Mouse (Mus musculus) CH12.LX (cell line): Measurements from ENCODE around the gene Camta1. TPM values are rescaled to one million over a fixed set of nuclear protein-coding genes. Genes with fewer than 3 reads are reported as not detected.

ENCODE experiments used
- DNase-seq: peaks from one replicate; pipeline ENCODE4 v3.0.0-alpha.2; 2013; ENCODE audit errors: extremely low read depth
- H3K27ac ChIP-seq: 2 replicates; pipeline ENCODE4 v1.5.1; 2012; ENCODE audit warnings: low read depth, mild to moderate bottlenecking, control low read depth, moderate library complexity; ENCODE audit not compliant: insufficient read depth
- H3K27me3 ChIP-seq: replicated peaks from 2 replicates; pipeline ENCODE3; 2012; ENCODE audit warnings: inconsistent platforms
- H3K36me3 ChIP-seq, 2 experiments: replicated peaks in 1 of 2; 2 replicates each; pipeline versions ENCODE3 to v1.6.1; 2012; ENCODE audit warnings: inconsistent platforms in 1 of 2, low read length in 1 of 2, mild to moderate bottlenecking in 1 of 2, mixed read lengths in 1 of 2, moderate library complexity in 1 of 2; ENCODE audit not compliant: control insufficient read depth in 1 of 2, insufficient read depth in 1 of 2
- H3K4me1 ChIP-seq, 2 experiments: 2 replicates each; pipeline ENCODE4 v1.6.1; 2012; ENCODE audit warnings: inconsistent platforms in 1 of 2, moderate library complexity in 1 of 2; ENCODE audit not compliant: insufficient read depth in 2 of 2, control insufficient read depth in 1 of 2
- H3K4me2 ChIP-seq: 2 replicates; pipeline ENCODE4 v1.6.1; 2012; ENCODE audit warnings: low read depth, mild to moderate bottlenecking, control low read depth; ENCODE audit not compliant: poor library complexity, insufficient read depth, severe bottlenecking
- H3K4me3 ChIP-seq, 3 experiments: fragments of 150-350 bp in 1 of 3; sonication (generic) in 1 of 3; replicated peaks in 1 of 3; 2 replicates each; pipeline versions ENCODE3 to v1.5.1; 2011 to 2012; ENCODE audit warnings: low read depth in 2 of 3, low read length in 2 of 3, mild to moderate bottlenecking in 2 of 3, moderate library complexity in 2 of 3, control low read depth in 1 of 3, improper control_type of control experiment in 1 of 3, inconsistent platforms in 1 of 3, mixed read lengths in 1 of 3; ENCODE audit not compliant: poor library complexity in 1 of 3
- H3K79me2 ChIP-seq: replicated peaks from 2 replicates; pipeline ENCODE4 v1.6.1; 2012; ENCODE audit warnings: mild to moderate bottlenecking, moderate library complexity; ENCODE audit not compliant: control insufficient read depth, poor library complexity, insufficient read depth, severe bottlenecking; ENCODE audit errors: extremely low read depth
- H3K9ac ChIP-seq: 2 replicates; pipeline ENCODE4 v1.6.1; 2012; ENCODE audit warnings: low read depth, mild to moderate bottlenecking, control low read depth, moderate library complexity; ENCODE audit not compliant: insufficient read depth
- H3K9me3 ChIP-seq: replicated peaks from 2 replicates; pipeline ENCODE3; 2012; ENCODE audit warnings: low read length, inconsistent platforms, mixed read lengths
- BHLHE40 ChIP-seq: IDR thresholded peaks from 2 replicates; pipeline ENCODE4 v1.6.1; 2011; ENCODE audit warnings: mild to moderate bottlenecking, low read depth, low read length, improper control_type of control experiment
- GABPA ChIP-seq: IDR thresholded peaks from 2 replicates; pipeline ENCODE4 v1.6.1; 2012; ENCODE audit warnings: low read depth, low read length, improper control_type of control experiment, inconsistent platforms; ENCODE audit not compliant: insufficient replicate concordance
- HCFC1 ChIP-seq: IDR thresholded peaks from 2 replicates; pipeline ENCODE4 v1.6.1; 2012; ENCODE audit warnings: low read depth, mild to moderate bottlenecking, inconsistent platforms, low read length, improper control_type of control experiment
- JUN ChIP-seq: IDR thresholded peaks from 2 replicates; pipeline ENCODE4 v1.6.1; 2011; ENCODE audit warnings: low read depth, mild to moderate bottlenecking, low read length, improper control_type of control experiment, moderate library complexity; ENCODE audit not compliant: insufficient read depth
- KAT2A ChIP-seq: IDR thresholded peaks from 2 replicates; pipeline ENCODE4 v1.6.1; 2012; ENCODE audit warnings: low read length, improper control_type of control experiment, inconsistent platforms; ENCODE audit not compliant: insufficient replicate concordance
- MAX ChIP-seq: IDR thresholded peaks from 2 replicates; pipeline ENCODE4 v1.6.1; 2011; ENCODE audit warnings: low read length, improper control_type of control experiment
- MAZ ChIP-seq: IDR thresholded peaks from 2 replicates; pipeline ENCODE4 v1.6.1; 2012; ENCODE audit warnings: low read depth, mild to moderate bottlenecking, inconsistent platforms, low read length, improper control_type of control experiment, moderate library complexity
- POLR2A ChIP-seq: IDR thresholded peaks from 2 replicates; pipeline ENCODE4 v1.6.1; 2011; ENCODE audit warnings: low read depth, mild to moderate bottlenecking, improper control_type of control experiment, low read length
- POLR2AphosphoS2 ChIP-seq: IDR thresholded peaks from 2 replicates; pipeline ENCODE4 v1.6.1; 2011; ENCODE audit warnings: low read depth, low read length, improper control_type of control experiment
- RAD21 ChIP-seq: IDR thresholded peaks from 2 replicates; pipeline ENCODE4 v1.6.1; 2011; ENCODE audit warnings: low read depth, mild to moderate bottlenecking, low read length, improper control_type of control experiment, moderate library complexity
- SIN3A ChIP-seq: IDR thresholded peaks from 2 replicates; pipeline ENCODE4 v1.6.1; 2012; ENCODE audit warnings: low read length, improper control_type of control experiment, inconsistent platforms
- SMC3 ChIP-seq: IDR thresholded peaks from 2 replicates; pipeline ENCODE4 v1.6.1; 2011; ENCODE audit warnings: low read depth, low read length, improper control_type of control experiment
- UBTF ChIP-seq: IDR thresholded peaks from 2 replicates; pipeline ENCODE4 v1.6.1; 2012; ENCODE audit warnings: low read depth, mild to moderate bottlenecking, inconsistent platforms, low read length, improper control_type of control experiment, moderate library complexity
- USF1 ChIP-seq: IDR thresholded peaks from 2 replicates; pipeline ENCODE4 v1.6.1; 2014; ENCODE audit warnings: low read depth, mild to moderate bottlenecking, inconsistent platforms, low read length, improper control_type of control experiment
- USF2 ChIP-seq: conservative IDR thresholded peaks from 2 replicates; pipeline ENCODE4 v1.6.1; 2011; ENCODE audit warnings: low read depth, low read length, improper control_type of control experiment
- dilution Hi-C: fragments of 300-500 bp; cut with MboI; formaldehyde crosslinking; loops from 2 replicates; pipeline ENCODE4 v1.14.3; 2020; ENCODE audit warnings: low sequenced_read_pairs; ENCODE audit not compliant: extremely low pct_unique_long_range_greater_than_20kb, extremely low pct_ligation_motif_present
- in situ Hi-C: fragments of 300-500 bp; cut with MboI; formaldehyde crosslinking; loops from 3 replicates; pipeline ENCODE4 v1.14.3; 2019; ENCODE audit warnings: low sequenced_read_pairs, low pct_ligation_motif_present, low pct_unique_long_range_greater_than_20kb, mixed read lengths
- polyA plus RNA-seq: library from polyadenylated mRNA; unstranded; fragments of >175 nt; gene quantifications from 2 replicates; pipeline ENCODE4 v1.2.1, GENCODE M21; 2012; ENCODE audit warnings: low read depth; ENCODE audit not compliant: insufficient read length
- total RNA-seq, 2 experiments: library from RNA; depleted of rRNA; stranded (reverse); fragments of 300-350 nt in 1 of 2; fragments of >200 nt in 1 of 2; gene quantifications; 2 replicates each; pipeline ENCODE4 v1.2.3; 2012 to 2014

Camta1 gene
- total and polyA plus RNA-seq, 3 experiments: 9.9 to 32.5 (median 15.3) TPM

DNA sequence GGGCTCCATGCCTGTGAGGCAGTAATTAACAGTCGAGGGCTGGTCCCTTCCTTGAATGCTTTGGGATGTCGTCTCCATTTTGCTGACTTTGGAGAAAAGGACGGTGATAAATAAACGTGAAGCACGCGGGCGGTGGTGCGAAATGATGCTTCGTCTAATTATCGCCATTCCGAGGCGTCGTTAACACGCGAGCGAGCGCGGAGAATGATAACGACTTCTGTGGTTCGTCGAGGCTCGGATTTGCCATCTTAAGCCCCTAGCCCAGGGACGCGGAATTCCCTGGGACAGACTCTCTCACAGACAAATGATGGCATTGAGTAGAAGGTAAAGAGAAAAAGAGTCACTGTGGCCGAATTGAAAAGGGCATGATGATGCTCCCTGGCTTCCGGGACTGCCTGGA, 485.4 kb downstream of the Camta1 start:
- no peak for TF ChIP-seq SIN3A
- TF ChIP-seq MAZ: no peak
- TF ChIP-seq POLR2AphosphoS2: no peak

DNA sequence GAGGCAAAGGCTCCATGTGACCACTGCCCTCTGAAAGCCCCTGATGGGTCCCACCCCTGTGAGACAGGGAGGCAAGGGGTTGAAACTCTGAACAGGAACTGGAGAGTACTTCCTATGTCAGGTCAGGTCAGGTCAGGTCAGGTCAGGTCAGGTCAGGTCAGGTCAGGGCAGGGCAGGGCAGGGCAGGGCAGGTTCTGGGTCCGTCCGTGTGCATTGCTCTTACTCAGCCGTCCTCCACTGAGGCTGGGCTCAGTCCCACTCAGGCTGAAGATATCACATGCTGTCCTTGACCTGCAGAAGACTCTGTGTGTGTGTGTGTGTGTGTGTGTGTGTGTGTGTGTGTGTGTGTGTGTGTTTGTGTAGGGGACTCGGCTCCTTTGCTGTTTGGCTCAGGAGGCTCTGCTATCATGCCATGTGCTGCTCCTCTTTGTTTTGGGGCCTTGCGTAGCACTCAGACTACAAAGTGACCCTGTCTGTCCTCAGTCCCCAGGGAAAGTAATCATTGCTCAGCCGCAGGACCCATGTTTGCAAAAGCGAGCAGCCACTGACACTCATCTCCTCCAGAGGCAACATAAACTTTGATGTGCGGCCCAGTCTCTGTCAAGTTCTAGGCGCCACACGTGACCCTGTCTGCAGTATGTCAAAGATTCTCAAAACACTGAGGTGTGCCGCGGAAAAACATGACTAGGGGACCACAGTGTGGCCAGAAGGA, 488.7 kb downstream of the Camta1 start:
- in situ Hi-C loops: no loop called here
- Histone ChIP-seq H3K27me3 (no peaks in the 10 kb centered on the region), H3K79me2 (no peaks in the 10 kb centered on the region), H3K9ac (no peak overlapping the region), H3K4me1 (no peaks in the 10 kb centered on the region), H3K27ac (no peak overlapping the region), H3K4me2 (no peak overlapping the region), H3K4me3 (no peak overlapping the region), H3K9me3 (peaks cover 96% of the 10 kb centered on the region), H3K36me3 (no peaks in the 10 kb centered on the region)
- no peak for DNase-seq
- dilution Hi-C loops: no loop called here
- no peak for TF ChIP-seq JUN
- no peak for TF ChIP-seq USF1
- no peak for TF ChIP-seq KAT2A
- TF ChIP-seq RAD21: no peak
- TF ChIP-seq GABPA: no peak
- TF ChIP-seq BHLHE40: no peak
- TF ChIP-seq UBTF: no peak
- no peak for TF ChIP-seq USF2
- no peak for TF ChIP-seq MAX

More for the DNA sequence above, 485.4 kb downstream of the Camta1 start:
- in situ Hi-C loops (no loop called here), dilution Hi-C loops (no loop called here)
- H3K27ac ChIP-seq: no peak overlapping the region
- no peak for DNase-seq
- no peak overlapping the region for H3K4me3 ChIP-seq
- H3K4me2 ChIP-seq: no peak overlapping the region
- H3K9me3 ChIP-seq: peaks cover 95% of the 10 kb centered on the region
- no peaks in the 10 kb centered on the region for H3K79me2 ChIP-seq
- H3K36me3 ChIP-seq: no peaks in the 10 kb centered on the region
- no peaks in the 10 kb centered on the region for H3K27me3 ChIP-seq
- no peaks in the 10 kb centered on the region for H3K4me1 ChIP-seq
- H3K9ac ChIP-seq: no peak overlapping the region

DNA sequence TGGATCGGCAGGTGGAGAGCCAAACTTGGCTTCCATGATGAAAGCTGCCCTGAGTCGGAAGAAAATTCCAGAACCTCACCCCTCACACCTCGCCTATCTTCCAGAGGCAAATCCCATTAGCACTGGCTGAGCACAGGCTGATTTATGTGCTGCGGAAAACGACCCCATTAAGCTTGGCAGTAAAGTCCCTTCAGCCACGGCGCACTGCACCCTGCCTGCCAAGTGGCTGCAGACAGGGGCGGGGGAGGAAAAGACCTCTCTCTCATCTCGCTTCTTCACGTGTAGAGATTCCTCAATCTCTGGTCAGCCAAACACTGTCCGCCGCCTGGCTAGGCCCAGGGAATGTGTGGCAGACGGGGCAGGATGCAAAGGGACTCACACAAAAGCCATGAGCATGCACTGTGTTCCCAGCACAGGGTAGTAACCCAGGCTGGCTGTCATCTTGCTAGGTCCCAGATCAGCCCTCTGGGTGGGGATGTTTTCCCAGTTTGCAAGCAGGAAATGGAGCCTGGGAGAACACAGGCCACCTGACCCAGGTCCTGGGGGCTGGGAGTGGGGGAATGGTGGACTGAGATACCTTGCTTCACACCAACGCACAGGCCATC, 494.6 kb downstream of the Camta1 start:
- Histone ChIP-seq H3K9me3 (peaks cover 94% of the 10 kb centered on the region), H3K4me2 (no peak overlapping the region), H3K36me3 (no peaks in the 10 kb centered on the region), H3K79me2 (no peaks in the 10 kb centered on the region), H3K27ac (no peak overlapping the region), H3K27me3 (no peaks in the 10 kb centered on the region), H3K9ac (no peak overlapping the region), H3K4me1 (no peaks in the 10 kb centered on the region)
- in situ Hi-C loops: no loop called here
- DNase-seq: no peak
- TF ChIP-seq SIN3A: no peak
- no peak for TF ChIP-seq HCFC1
- TF ChIP-seq MAX: no peak
- no peak for TF ChIP-seq POLR2A
- TF ChIP-seq SMC3: no peak
- TF ChIP-seq, all 38 proteins: peak for 0
- dilution Hi-C loops: no loop called here
- no peak overlapping the region for H3K4me3 ChIP-seq
